Mouse (Mus musculus): ENCODE data around the gene Popdc2. TPM values are rescaled to one million over a fixed set of nuclear protein-coding genes. Genes with fewer than 3 reads are reported as not detected.

Popdc2 gene
- polyA plus RNA-seq, 1 experiment = 18.7 TPM

GRCm38 (mm10) chr16:38395060-38395730 lies 33.2 kb downstream of the Popdc2 start:
- DNase-seq (ENCODE audit: low read depth, low spot score) = no peak
- 57% methylated on average over 6 of the region's 6 CpGs for WGBS

DNA sequence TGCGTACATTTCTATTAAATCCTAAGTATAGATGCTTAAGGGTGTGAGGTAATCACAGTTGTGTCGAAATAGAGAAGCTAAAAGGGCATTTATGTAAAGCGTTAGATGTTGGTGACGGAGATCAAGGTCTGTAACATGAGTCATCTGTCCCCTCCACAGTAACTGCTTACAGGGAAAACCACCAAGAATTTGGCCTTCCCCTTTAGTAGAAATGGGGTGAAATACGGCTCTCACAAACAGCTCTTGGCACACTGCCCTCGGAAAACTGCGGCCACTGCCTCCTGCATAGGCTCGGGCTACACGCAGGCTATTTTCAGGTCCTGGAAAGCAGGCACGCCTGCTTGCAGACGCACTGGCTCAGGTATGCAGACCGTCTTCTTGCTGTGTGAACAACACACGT lies 34.1 kb downstream of the Popdc2 start:
- no peak for DNase-seq (ENCODE audit: low read depth, low spot score)
- WGBS = 12% methylated on average over 13 of the region's 13 CpGs

GRCm38 (mm10) chr16:38398266-38398665 lies 36.3 kb downstream of the Popdc2 start:
- no peak for DNase-seq (ENCODE audit: low read depth, low spot score)
- WGBS = 69% methylated on average over 6 of the region's 6 CpGs

DNA sequence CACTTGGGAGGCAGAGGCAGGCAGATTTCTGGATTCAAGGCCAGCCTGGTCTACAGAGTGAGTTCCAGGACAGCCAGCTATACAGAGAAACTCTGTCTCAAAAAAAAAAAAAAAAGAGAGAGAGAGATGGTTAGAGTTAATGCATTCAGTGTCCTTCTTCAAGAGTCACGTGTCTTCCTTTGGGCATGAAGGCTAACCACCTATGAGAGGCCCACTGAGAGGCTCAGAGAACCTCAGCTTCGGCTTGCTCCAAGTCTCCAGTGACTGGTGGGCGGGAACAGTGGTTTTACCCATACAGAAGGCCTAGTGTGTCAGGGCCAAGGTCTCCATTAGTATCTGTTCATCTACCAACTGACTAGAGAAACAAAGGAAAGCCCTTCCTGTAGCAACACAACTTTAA lies 37.1 kb downstream of the Popdc2 start:
- no peak for DNase-seq (ENCODE audit: low read depth, low spot score)
- 85% methylated on average over 3 of the region's 3 CpGs for WGBS

GRCm38 (mm10) chr16:38399531-38400231 lies 37.7 kb downstream of the Popdc2 start:
- 30% methylated on average over 17 of the region's 17 CpGs for WGBS

DNA sequence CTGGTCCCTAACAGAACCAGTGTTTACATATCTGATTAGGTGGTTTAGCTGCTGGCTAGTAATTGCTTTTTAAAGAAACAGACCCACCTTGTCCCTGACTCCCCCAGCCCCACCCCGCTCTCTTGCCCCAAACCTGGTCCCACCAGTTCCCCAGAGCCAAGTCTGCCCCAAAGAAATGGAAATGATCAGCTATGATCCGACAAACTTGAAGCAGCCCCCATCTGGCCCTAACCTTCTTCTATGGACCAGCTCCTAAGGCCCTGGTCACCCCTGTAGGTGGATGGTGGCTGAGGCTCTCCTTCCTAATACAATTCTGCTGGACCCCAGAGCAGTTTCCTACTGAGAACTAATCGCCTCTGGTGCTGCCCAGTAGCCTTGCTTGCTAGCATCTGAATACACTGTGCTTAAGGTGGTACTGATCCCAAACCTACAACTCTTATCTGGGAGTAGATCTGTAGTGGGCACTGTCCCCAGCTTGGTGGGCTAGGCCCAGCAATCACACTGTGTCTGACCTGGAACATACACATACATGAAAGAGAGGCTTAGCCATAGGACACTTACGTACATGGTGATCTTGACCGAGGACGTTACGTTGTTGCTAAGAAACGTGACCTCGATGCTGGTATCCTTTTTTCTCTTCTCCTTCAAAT lies 38.4 kb downstream of the Popdc2 start:
- WGBS = 81% methylated on average over 9 of the region's 9 CpGs
- DNase-seq (ENCODE audit: low read depth, low spot score) = no peak

More at GRCm38 (mm10) chr16:38399531-38400231, 37.7 kb downstream of the Popdc2 start:
- no peak for DNase-seq (ENCODE audit: low read depth, low spot score)

GRCm38 (mm10) chr16:38401468-38401867 lies 39.5 kb downstream of the Popdc2 start:
- DNase-seq (ENCODE audit: low read depth, low spot score) = no peak
- 80% methylated on average over 6 of the region's 6 CpGs for WGBS

- no peak for DNase-seq (ENCODE audit: low read depth, low spot score)
- WGBS = 83% methylated on average over 7 of the region's 7 CpGs
Observed at GRCm38 (mm10) chr16:38403639-38404038, 41.6 kb downstream of the Popdc2 start.

DNA sequence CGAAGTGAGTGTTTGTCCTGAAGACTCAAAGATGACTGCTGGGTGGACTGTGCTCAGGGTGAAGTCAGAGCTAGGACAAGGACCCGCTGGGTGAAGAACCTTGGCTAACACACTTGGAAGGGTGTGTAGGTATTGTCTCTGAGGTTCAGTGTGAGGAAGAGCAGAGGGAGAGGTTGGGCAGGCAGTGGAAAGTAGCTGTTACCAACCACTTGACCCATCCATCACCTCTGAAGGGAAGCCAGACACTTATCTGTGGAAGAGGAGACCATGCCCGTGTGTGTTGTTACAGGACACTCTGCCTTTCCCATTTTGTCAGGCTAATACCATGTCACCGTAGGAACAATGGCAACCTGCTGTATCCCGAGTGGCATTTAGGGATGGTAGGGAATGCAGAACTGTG lies 44.3 kb downstream of the Popdc2 start:
- 83% methylated on average over 5 of the region's 5 CpGs for WGBS
- DNase-seq (ENCODE audit: low read depth, low spot score) = no peak

DNA sequence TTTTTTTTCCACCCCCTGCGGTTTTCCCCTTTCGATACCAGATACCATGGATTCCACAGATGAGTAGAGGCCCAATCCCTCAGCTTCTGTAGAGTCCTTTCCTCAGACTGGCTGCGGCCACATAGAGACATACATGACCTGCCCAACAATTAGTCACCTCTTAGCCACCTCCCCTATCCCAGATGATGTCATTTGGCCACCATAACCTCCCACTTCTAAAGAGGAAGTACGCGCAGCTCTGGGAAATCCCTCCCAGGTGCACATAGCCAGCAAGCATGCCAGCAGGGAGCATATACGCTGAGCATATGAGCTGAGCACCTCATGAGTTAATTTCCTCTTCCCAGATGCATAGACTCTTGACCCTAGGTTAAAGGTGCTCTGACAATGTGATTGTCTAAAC lies 44.7 kb downstream of the Popdc2 start:
- no peak for DNase-seq (ENCODE audit: low read depth, low spot score)
- 72% methylated on average over 6 of the region's 6 CpGs for WGBS

DNA sequence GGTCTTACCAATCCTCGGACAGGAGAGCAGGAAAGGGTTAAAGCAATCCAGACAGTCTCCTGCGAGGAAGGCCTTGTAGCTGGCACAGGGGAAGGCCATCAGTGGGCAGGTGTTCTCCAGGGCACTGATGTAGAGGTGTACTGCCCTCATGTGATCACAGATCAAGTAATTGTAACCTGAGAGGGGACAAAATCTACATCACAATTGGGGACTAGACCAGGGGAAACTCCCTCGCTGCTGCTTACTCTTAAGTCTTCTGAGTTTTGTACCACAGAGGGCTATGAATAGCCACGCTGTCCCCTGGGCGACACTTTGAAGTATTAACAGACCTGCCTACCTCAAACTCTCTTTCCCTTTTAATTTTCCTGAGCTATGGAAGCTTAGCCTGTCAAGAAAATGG lies 45.6 kb downstream of the Popdc2 start:
- DNase-seq (ENCODE audit: low read depth, low spot score) = no peak
- 48% methylated on average over 5 of the region's 5 CpGs for WGBS

DNA sequence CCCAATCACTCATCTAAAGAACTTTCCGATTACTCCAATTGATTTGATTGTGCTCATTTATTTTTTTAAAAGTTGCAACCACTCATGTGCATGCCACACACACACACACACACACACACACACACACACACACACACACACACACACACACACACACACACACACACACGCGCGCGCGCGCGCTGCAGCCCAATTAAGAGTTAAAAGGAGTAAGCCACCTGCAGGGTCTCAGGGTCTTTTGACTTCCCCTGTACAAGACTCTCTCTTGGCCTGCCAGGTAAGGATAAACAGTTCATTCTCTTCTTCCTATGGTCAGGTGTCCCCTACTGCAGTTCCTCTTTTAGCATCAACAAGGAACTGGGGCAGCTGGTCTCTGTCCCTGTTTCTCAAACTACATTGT lies 46.4 kb downstream of the Popdc2 start:
- DNase-seq (ENCODE audit: low read depth, low spot score) = no peak
- 95% methylated on average over 8 of the region's 8 CpGs for WGBS

- DNase-seq (ENCODE audit: low read depth, low spot score) = no peak
- WGBS = 66% methylated on average over 7 of the region's 7 CpGs
Observed at GRCm38 (mm10) chr16:38414953-38415352, 52.9 kb downstream of the Popdc2 start.

- WGBS = 84% methylated on average over 2 of the region's 2 CpGs
Observed at GRCm38 (mm10) chr16:38425374-38425773, 63.4 kb downstream of the Popdc2 start.

GRCm38 (mm10) chr16:38425799-38426198 lies 63.8 kb downstream of the Popdc2 start:
- 64% methylated on average over 1 of the region's 1 CpGs for WGBS
- no peak for DNase-seq (ENCODE audit: low read depth, low spot score)

More at GRCm38 (mm10) chr16:38425374-38425773, 63.4 kb downstream of the Popdc2 start:
- DNase-seq (ENCODE audit: low read depth, low spot score) = no peak

Other genes starting within 250 kb of the Popdc2 start
- 44.9 and 61.9 TPM in 2 replicates for gene Nr1i2, start 67.4 kb upstream of the Popdc2 start, polyA plus RNA-seq (2012; rRNA removed)
- 0.04 and 0.12 TPM in 2 replicates for gene Maats1, start 20.1 kb upstream of the Popdc2 start, polyA plus RNA-seq (2012; rRNA removed)
- 73.5 and 90.3 TPM in 2 replicates for gene Cox17, start 15.2 kb upstream of the Popdc2 start, polyA plus RNA-seq (2012; rRNA removed)
- not detected in 2 replicates for gene Gm21987, start 15.2 kb upstream of the Popdc2 start, polyA plus RNA-seq (2012; rRNA removed)
- gene Pla1a, start 70.9 kb downstream of the Popdc2 start, polyA plus RNA-seq (2012; rRNA removed) = 2.1 and 2.2 TPM in 2 replicates
- gene Adprh, start 90.5 kb downstream of the Popdc2 start, polyA plus RNA-seq (2012; rRNA removed) = 16.8 and 16.9 TPM in 2 replicates
- 0.46 and 0.59 TPM in 2 replicates for gene Cd80, start 93.4 kb downstream of the Popdc2 start, polyA plus RNA-seq (2012; rRNA removed)
- gene Timmdc1, start 160.5 kb downstream of the Popdc2 start, polyA plus RNA-seq (2012; rRNA removed) = 9.9 and 13.4 TPM in 2 replicates
- 10.3 and 12.6 TPM in 2 replicates for gene Poglut1, start 188.0 kb downstream of the Popdc2 start, polyA plus RNA-seq (2012; rRNA removed)
- 63.7 and 65.3 TPM in 2 replicates for gene Tmem39a, start 196.5 kb downstream of the Popdc2 start, polyA plus RNA-seq (2012; rRNA removed)